Mouse (Mus musculus) intestine, postnatal 0 days (tissue): Measurements from ENCODE around the gene Bag5. TPM values are rescaled to one million over a fixed set of nuclear protein-coding genes. Genes with fewer than 3 reads are reported as not detected.

ENCODE experiments used
- ATAC-seq: fragments of 200-750 bp; cut with Nextera tagmentation; 2 replicates; pipeline ENCODE4 v1.8.0; 2017; ENCODE audit warnings: mild to moderate bottlenecking, moderate TSS enrichment, moderate library complexity
- H3K27ac ChIP-seq: fragments of 300-500 bp; sonication (generic); 2 replicates; pipeline ENCODE4 v1.5.1; 2014; ENCODE audit warnings: mild to moderate bottlenecking, low read depth, low read length, moderate library complexity
- H3K27me3 ChIP-seq: fragments of 300-500 bp; sonication (generic); replicated peaks from 2 replicates; pipeline ENCODE4 v1.6.1; 2014; ENCODE audit warnings: low read length, mixed read lengths; ENCODE audit not compliant: control insufficient read depth, insufficient read depth
- H3K36me3 ChIP-seq: fragments of 300-500 bp; sonication (generic); 2 replicates; pipeline ENCODE4 v1.6.1; 2014; ENCODE audit warnings: mild to moderate bottlenecking, moderate library complexity; ENCODE audit not compliant: control insufficient read depth, insufficient read depth
- H3K4me1 ChIP-seq: fragments of 300-500 bp; sonication (generic); replicated peaks from 2 replicates; pipeline ENCODE4 v1.6.1; 2014; ENCODE audit warnings: antibody characterized with exemption, low read length, mixed read lengths; ENCODE audit not compliant: control insufficient read depth, insufficient read depth
- H3K4me2 ChIP-seq: fragments of 300-500 bp; sonication (generic); replicated peaks from 2 replicates; pipeline ENCODE4 v1.6.1; 2014; ENCODE audit warnings: low read depth, mild to moderate bottlenecking, moderate library complexity
- H3K4me3 ChIP-seq: fragments of 300-500 bp; sonication (generic); 2 replicates; pipeline ENCODE4 v1.5.1; 2014; ENCODE audit warnings: low read depth, low read length
- H3K9ac ChIP-seq: fragments of 300-500 bp; sonication (generic); 2 replicates; pipeline ENCODE4 v1.6.1; 2014; ENCODE audit warnings: mild to moderate bottlenecking, low read depth, low read length
- H3K9me3 ChIP-seq: fragments of 300-500 bp; sonication (generic); 2 replicates; pipeline ENCODE4 v1.6.1; 2016; ENCODE audit warnings: mixed run types; ENCODE audit not compliant: control insufficient read depth
- CTCF ChIP-seq: sonication (generic); IDR thresholded peaks from 2 replicates; pipeline ENCODE4 v1.5.1; 2016; ENCODE audit warnings: low read depth, mild to moderate bottlenecking, control low read depth, antibody characterized with exemption, moderate library complexity
- WGBS: fragments of 180-500 bp; shearing (Covaris S2); extraction: QIAGEN DNeasy Blood & Tissue Kit; methylation state at CpG from one replicate; pipeline ENCODE4 v1.1.7; 2014; 5-methylcytosine and 5-hydroxymethylcytosine counted together
- polyA plus RNA-seq: library from polyadenylated mRNA; unstranded; fragments of >200 nt; fragmentation: Nextera tagmentation; extraction: Ambion mirVana; gene quantifications from 2 replicates; pipeline ENCODE4 v1.2.1, GENCODE M21; 2015

Bag5 gene
- polyA plus RNA-seq, 1 experiment from 2014 or later, result 29.6 TPM

- H3K4me2 ChIP-seq, result no peak overlapping the region
- H3K9ac ChIP-seq, result no peak overlapping the region
- peaks cover 45% of the 10 kb centered on the region for H3K36me3 ChIP-seq
- H3K27me3 ChIP-seq, result no peaks in the 10 kb centered on the region
- H3K4me1 ChIP-seq, result no peaks in the 10 kb centered on the region
- 55% methylated on average over 1 of the region's 1 CpGs for WGBS
- no peak overlapping the region for H3K27ac ChIP-seq
- no peak overlapping the region for H3K4me3 ChIP-seq
- H3K9me3 ChIP-seq, result no peaks in the 10 kb centered on the region
- no peak for TF ChIP-seq CTCF
- ATAC-seq, result no peak
Observed at GRCm38 (mm10) chr12:111727956-111728355, 14.9 kb upstream of the Bag5 start.

GRCm38 (mm10) chr12:111726122-111726463 lies 13.0 kb upstream of the Bag5 start:
- ATAC-seq, result no peak
- no peak overlapping the region for H3K4me2 ChIP-seq
- H3K27me3 ChIP-seq, result no peaks in the 10 kb centered on the region
- no peak overlapping the region for H3K4me3 ChIP-seq
- no peak overlapping the region for H3K9ac ChIP-seq
- H3K9me3 ChIP-seq, result no peaks in the 10 kb centered on the region
- H3K36me3 ChIP-seq, result peaks cover 39% of the 10 kb centered on the region
- TF ChIP-seq CTCF, result no peak
- H3K27ac ChIP-seq, result no peak overlapping the region
- 63% methylated on average over 4 of the region's 4 CpGs for WGBS
- no peaks in the 10 kb centered on the region for H3K4me1 ChIP-seq

- Histone ChIP-seq H3K4me1 (no peaks in the 10 kb centered on the region), H3K9ac (no peak overlapping the region), H3K27me3 (no peaks in the 10 kb centered on the region), H3K27ac (peak overlapping the region; percentile 46; the same call in 1 of the 2 replicates), H3K4me2 (no peak overlapping the region), H3K9me3 (no peaks in the 10 kb centered on the region), H3K4me3 (no peak overlapping the region), H3K36me3 (peaks cover 39% of the 10 kb centered on the region)
- TF ChIP-seq CTCF, result no peak
- WGBS, result 74% methylated on average over 12 of the region's 12 CpGs
- ATAC-seq, result no peak
Observed at GRCm38 (mm10) chr12:111725338-111726121, 12.5 kb upstream of the Bag5 start.

GRCm38 (mm10) chr12:111724638-111725337 lies 11.7 kb upstream of the Bag5 start:
- Histone ChIP-seq H3K4me1 (no peaks in the 10 kb centered on the region), H3K9ac (no peak overlapping the region), H3K4me3 (no peak overlapping the region), H3K4me2 (no peak overlapping the region), H3K27ac (0 out of 2 replicates have a peak overlapping the region, but pooled peaks have one; percentile 46), H3K27me3 (no peaks in the 10 kb centered on the region), H3K9me3 (no peaks in the 10 kb centered on the region), H3K36me3 (peaks cover 36% of the 10 kb centered on the region)
- TF ChIP-seq CTCF, result no peak
- WGBS, result 69% methylated on average over 6 of the region's 6 CpGs
- no peak for ATAC-seq

- Histone ChIP-seq H3K4me2 (no peak overlapping the region), H3K27ac (no peak overlapping the region), H3K36me3 (peaks cover 24% of the 10 kb centered on the region), H3K4me1 (no peaks in the 10 kb centered on the region), H3K9ac (no peak overlapping the region), H3K9me3 (no peaks in the 10 kb centered on the region), H3K4me3 (no peak overlapping the region), H3K27me3 (no peaks in the 10 kb centered on the region)
- WGBS, result 76% methylated on average over 9 of the region's 9 CpGs
- no peak for ATAC-seq
- TF ChIP-seq CTCF, result peak; percentile 73
Observed at GRCm38 (mm10) chr12:111722654-111723053, 9.6 kb upstream of the Bag5 start.

- H3K36me3 ChIP-seq, result peaks cover 9% of the 10 kb centered on the region
- no peak overlapping the region for H3K4me3 ChIP-seq
- no peaks in the 10 kb centered on the region for H3K9me3 ChIP-seq
- TF ChIP-seq CTCF, result no peak
- WGBS, result 92% methylated on average over 4 of the region's 4 CpGs
- no peak overlapping the region for H3K9ac ChIP-seq
- ATAC-seq, result no peak
- no peak overlapping the region for H3K27ac ChIP-seq
- no peaks in the 10 kb centered on the region for H3K4me1 ChIP-seq
- H3K4me2 ChIP-seq, result no peak overlapping the region
- no peaks in the 10 kb centered on the region for H3K27me3 ChIP-seq
Observed at GRCm38 (mm10) chr12:111720222-111720621, 7.2 kb upstream of the Bag5 start.
